ENCODE assay signal across 20 mouse cellular contexts in genomic region chr3:137550708-137551107, GRCm38 (mm10).
A peak's percentile ranks its signal among the peaks of the same experiment; 100 is the strongest.
DNase-seq lines count a peak whose midpoint lies in the region; ATAC-seq and TF ChIP-seq lines count a peak whose summit lies in the region.
"Had no signal": no experiment of that assay in that cellular context is flagged by ENCODE, and none has a peak within 500 bp of the region (broad histone marks: within the 10 kb centered on the region; RNA-seq: fewer than 3 reads in every experiment).

No protein-coding gene starts in this region.

- H3K36me3 ChIP-seq in kidney, adult 2 months (ENCODE audit: control insufficient read depth, insufficient read depth, low read length): no peaks in the 10 kb centered on the region
- H3K36me3 ChIP-seq: embryonic facial prominence, embryonic 10.5 days; embryonic facial prominence, embryonic 12.5 days; forebrain, embryonic 10.5 days; forebrain, embryonic 12.5 days had no signal

- no peak overlapping the region for H3K4me3 ChIP-seq in kidney, adult 2 months (ENCODE audit: insufficient read depth, low read depth, low read length)
- H3K4me3 ChIP-seq: embryonic facial prominence, embryonic 10.5 days; embryonic facial prominence, embryonic 12.5 days; forebrain, embryonic 10.5 days; forebrain, embryonic 12.5 days had no signal

- peak; percentile 18 for DNase-seq in adipocyte (ENCODE audit: low spot score)
- peak; percentile 21 for DNase-seq in fat pad, adult 2 months (ENCODE audit: extremely low read depth, low read depth, low spot score)
- DNase-seq in kidney, adult 2 months: no peak
- no peak for DNase-seq in thymus, postnatal 4 days
- DNase-seq: adrenal gland, adult 8-10 months; adrenal gland, postnatal 14 days; adrenal gland, postnatal 36 days; B cell, adult 2 months; cerebellum, adult 11 months; cerebellum, adult 18-20 months; cerebellum, adult 8-10 months; cerebellum, adult 9-11 months; cerebellum, postnatal 25 days had no signal

- no peaks in the 10 kb centered on the region for H3K27me3 ChIP-seq in kidney, adult 2 months (replicated peaks; ENCODE audit: control insufficient read depth, insufficient read depth, low read length)

- TF ChIP-seq CTCF in kidney, adult 2 months (conservative IDR thresholded peaks at IDR 0.05; ENCODE audit: insufficient read depth, insufficient read length, low read depth, low read length): no peak

- H3K4me1 ChIP-seq in kidney, adult 2 months (ENCODE audit: control insufficient read depth, insufficient read depth, low read length): no peaks in the 10 kb centered on the region

- no peak for ATAC-seq in CD4-positive, CD25-positive, alpha-beta regulatory T cell, adult 4 months
- ATAC-seq: forebrain, embryonic 14.5 days; forebrain, embryonic 16.5 days had no signal

- no peak for TF ChIP-seq POLR2A in kidney, adult 2 months (IDR thresholded peaks at IDR 0.05; ENCODE audit: low read depth, low read length)

- WGBS in kidney, adult 2 months: 97% methylated on average over 4 of the region's 4 CpGs

- H3K27ac ChIP-seq in kidney, adult 2 months (ENCODE audit: insufficient read depth, low read depth, low read length): no peak overlapping the region
- H3K27ac ChIP-seq: embryonic facial prominence, embryonic 10.5 days; embryonic facial prominence, embryonic 12.5 days; forebrain, embryonic 10.5 days; forebrain, embryonic 12.5 days had no signal

Comparison
In these comparisons a context has a peak if more than half of its experiments do, and no peak if none do; other contexts are left out.
1. DNase-seq: peak in adipocyte (single experiment) and fat pad, adult 2 months (single experiment); none in kidney, adult 2 months (single experiment) and thymus, postnatal 4 days (single experiment).